Mouse (Mus musculus): Measurements from ENCODE around the gene Pstk.

DNA sequence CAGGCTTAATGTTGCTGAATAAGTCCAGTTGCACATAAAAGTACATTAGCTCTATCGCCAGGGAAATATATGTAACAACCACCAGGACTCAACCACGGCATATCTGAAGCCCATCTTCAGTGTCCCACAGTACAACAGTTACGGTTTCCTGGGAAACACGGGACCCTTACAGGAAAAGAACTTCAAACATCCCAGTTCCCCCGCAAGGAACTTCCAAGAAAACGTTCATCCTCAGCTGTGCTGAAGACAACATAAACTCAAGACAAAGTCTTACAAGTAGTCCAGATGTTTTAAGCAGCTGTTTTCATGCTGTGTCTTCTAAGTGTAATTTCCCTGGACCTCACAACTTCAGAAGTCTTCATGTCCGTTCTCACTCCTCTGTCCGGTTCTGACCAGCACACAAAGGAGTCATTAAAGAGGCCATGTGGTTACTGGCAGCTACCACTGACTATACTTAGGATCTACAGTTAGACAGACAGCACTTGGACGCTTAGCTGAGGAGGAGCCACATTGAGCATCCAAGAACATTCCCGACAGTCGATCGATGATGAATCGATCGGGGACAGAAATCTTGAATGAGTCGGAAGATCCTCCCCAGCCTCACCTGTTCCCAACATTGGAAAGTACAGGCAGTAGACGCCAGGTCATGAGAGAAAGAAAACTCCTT is 38.5 kb downstream of the Pstk start:
- no peak for TF ChIP-seq CTCF (IDR thresholded peaks at IDR 0.05)
- TF ChIP-seq POLR2A (IDR thresholded peaks at IDR 0.05; ENCODE audit: insufficient read depth, low read depth, low read length): no peak

Measured in heart, adult 2 months (tissue).